Mouse (Mus musculus): ENCODE results near the gene Fgfr2. TPM values are rescaled to one million over a fixed set of nuclear protein-coding genes. Genes with fewer than 3 reads are reported as not detected.

Gene Fgfr2
- polyA plus RNA-seq, 1 experiment from 2014 or later: 99.3 TPM

DNA sequence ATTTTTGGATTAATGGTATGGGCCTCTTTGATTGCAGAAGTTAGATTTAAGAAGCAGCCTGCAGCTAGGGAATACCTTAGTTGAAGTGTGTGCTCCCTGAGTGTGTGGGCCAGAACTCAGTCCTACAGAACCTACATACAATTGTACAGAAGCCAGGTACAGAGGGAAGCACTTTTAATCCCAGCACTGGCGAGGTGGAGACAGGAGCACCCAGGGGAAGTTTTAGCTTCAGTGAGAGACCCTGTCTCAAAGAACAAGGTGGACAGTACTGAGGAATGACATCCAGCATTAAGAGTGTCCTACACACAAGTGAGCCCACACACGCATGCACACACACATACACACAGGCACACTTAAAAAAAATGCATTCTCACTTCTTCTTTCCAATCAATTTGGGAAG is 2545.1 kb downstream of the Fgfr2 start:
- 89% methylated on average over 2 of the region's 2 CpGs for WGBS
- H3K4me3 ChIP-seq: no peak overlapping the region
- H3K27me3 ChIP-seq (ENCODE audit: low read depth, poor library complexity, severe bottlenecking): no peaks in the 10 kb centered on the region
- no peaks in the 10 kb centered on the region for H3K36me3 ChIP-seq
- no peak overlapping the region for H3K27ac ChIP-seq (replicated peaks)
- peaks cover 16% of the 10 kb centered on the region for H3K4me1 ChIP-seq
- H3K9me3 ChIP-seq (replicated peaks): no peaks in the 10 kb centered on the region
- no peak for DNase-seq (ENCODE audit: low spot score)

DNA sequence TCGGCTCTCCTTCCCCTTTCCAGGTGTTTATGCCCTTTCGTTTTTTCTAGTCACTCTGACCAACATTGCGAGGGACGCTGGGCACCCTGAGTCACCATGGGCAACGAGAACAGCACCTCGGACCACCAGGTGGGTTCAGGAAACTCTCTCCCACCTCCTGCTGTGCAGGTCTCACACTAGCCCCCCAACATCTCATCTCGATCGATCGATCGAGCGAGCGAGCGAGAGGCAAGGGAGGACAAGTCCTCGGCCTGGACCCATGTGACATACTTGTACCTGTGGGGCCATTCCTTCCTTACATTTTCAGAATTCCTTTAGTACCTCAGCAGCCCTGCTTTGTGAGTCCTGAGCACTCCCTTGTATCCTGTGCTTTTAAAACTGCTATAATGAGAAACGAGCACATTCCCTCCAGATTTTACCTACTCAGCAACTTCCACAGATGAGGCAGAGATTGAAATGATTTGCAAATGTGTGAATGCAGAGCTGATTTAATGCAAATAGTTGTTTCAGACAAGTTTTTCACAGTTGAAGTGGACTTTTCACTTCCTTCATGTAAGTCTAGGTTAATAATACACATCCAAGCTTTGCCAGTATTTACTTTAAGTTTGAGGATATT is 2545.7 kb downstream of the Fgfr2 start, which contains the start of gene Tacc2:
Gene Tacc2, plus strand, starts transcription at position 51 of the 616 bp plus-strand sequence.
- no peak within 1 kb of the TSS for H3K27ac ChIP-seq (replicated peaks)
- no peak for DNase-seq (ENCODE audit: low spot score)
- H3K4me3 ChIP-seq: no peak within 1 kb of the TSS

DNA sequence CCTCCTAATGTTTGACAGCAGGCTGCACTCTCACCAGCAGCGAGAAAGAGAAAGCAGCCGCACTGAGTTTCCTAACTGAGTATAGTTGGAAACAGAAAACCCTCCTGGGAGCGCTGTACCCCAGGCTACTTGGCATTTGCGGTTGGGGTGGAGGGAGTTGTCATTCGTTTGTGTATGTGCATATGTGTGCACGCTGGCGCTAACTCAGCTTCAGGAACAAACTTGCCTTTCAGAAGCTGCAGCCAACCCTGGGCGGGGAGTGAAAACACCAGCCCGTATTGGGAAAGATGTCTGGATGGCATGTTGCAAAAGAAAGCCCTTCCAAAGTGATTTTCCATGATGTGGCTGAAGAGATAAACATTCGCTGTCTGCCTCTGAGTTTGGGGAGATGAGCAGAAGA is 2546.2 kb downstream of the Fgfr2 start:
- Histone ChIP-seq H3K36me3 (no peaks in the 10 kb centered on the region), H3K27ac (replicated peaks) (no peak overlapping the region), H3K4me3 (no peak overlapping the region), H3K9me3 (replicated peaks) (no peaks in the 10 kb centered on the region), H3K4me1 (peaks cover 16% of the 10 kb centered on the region), H3K27me3 (ENCODE audit: low read depth, poor library complexity, severe bottlenecking) (no peaks in the 10 kb centered on the region)
- DNase-seq (ENCODE audit: low spot score): no peak
- WGBS: 39% methylated on average over 10 of the region's 10 CpGs

More for the DNA sequence above, 2545.7 kb downstream of the Fgfr2 start, which contains the start of gene Tacc2:
- Histone ChIP-seq H3K36me3 (no peaks in the 10 kb centered on the region), H3K9me3 (replicated peaks) (no peaks in the 10 kb centered on the region), H3K4me1 (peaks cover 16% of the 10 kb centered on the region), H3K27me3 (ENCODE audit: low read depth, poor library complexity, severe bottlenecking) (no peaks in the 10 kb centered on the region)
- 50% methylated on average over 15 of the region's 15 CpGs for WGBS

DNA sequence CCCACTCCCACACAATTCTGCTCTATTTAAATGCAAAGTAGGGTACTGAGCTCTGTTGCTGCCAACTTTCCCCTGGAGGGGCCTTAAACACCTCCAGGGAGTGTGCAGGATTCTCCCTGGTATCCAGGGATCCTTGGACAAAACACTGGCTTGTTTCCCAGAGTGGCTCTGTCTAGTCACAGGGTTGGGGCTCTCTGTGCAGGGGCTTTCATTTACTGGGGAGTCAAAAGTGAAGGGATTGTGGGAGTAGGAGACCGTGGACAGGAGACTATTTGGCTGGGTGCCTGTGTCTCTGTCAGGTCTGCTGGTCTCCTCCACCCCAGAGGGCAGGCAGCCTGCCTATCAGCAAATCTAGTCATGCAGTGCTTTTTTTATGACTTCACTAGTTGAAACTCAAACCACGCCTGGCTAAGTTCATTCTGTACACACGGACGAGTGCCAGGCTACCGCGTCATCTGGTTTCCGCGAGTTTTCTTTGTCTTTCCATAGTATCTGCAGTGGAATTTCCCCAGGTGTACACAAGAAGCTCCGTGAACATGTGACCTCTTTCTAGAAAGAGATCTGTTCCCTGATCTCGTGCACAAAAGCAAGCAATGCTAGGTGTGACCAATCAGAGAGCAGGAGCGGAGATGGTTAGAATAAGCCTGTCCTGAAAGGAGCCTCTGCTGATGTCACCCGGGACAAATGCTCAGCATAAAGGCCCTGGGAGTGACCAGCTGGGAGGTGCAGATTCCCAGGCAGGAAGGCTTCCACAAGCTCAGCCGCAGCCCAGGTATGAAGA is 2548.7 kb downstream of the Fgfr2 start:
- Histone ChIP-seq H3K27ac (replicated peaks) (no peak overlapping the region), H3K9me3 (replicated peaks) (no peaks in the 10 kb centered on the region), H3K4me1 (peaks cover 19% of the 10 kb centered on the region), H3K27me3 (ENCODE audit: low read depth, poor library complexity, severe bottlenecking) (no peaks in the 10 kb centered on the region), H3K4me3 (no peak overlapping the region), H3K36me3 (no peaks in the 10 kb centered on the region)
- 72% methylated on average over 13 of the region's 13 CpGs for WGBS
- DNase-seq (ENCODE audit: low spot score): no peak

DNA sequence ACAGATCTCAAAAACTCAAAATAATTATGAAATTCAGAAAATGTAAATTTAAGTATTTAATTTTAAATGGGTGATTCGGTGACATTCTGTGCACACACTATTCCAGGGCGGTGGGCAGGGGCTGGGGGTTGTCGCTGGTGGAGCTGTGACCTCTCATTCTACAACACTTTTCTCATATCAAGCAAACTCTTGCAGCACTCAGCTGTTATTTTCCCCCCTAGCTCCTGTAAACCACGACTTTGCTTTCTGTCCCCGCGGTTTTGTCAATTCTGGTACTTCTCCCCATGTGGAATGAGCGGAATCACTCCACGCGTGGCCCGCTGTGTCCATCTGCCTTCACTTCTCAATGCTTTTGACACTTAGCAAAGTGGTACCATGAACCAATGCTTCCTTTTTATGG is 2549.4 kb downstream of the Fgfr2 start:
- no peaks in the 10 kb centered on the region for H3K27me3 ChIP-seq (ENCODE audit: low read depth, poor library complexity, severe bottlenecking)
- H3K36me3 ChIP-seq: no peaks in the 10 kb centered on the region
- no peak overlapping the region for H3K27ac ChIP-seq (replicated peaks)
- no peak for DNase-seq (ENCODE audit: low spot score)
- no peak overlapping the region for H3K4me3 ChIP-seq
- peaks cover 19% of the 10 kb centered on the region for H3K4me1 ChIP-seq
- no peaks in the 10 kb centered on the region for H3K9me3 ChIP-seq (replicated peaks)
- WGBS: 95% methylated on average over 10 of the region's 10 CpGs

DNA sequence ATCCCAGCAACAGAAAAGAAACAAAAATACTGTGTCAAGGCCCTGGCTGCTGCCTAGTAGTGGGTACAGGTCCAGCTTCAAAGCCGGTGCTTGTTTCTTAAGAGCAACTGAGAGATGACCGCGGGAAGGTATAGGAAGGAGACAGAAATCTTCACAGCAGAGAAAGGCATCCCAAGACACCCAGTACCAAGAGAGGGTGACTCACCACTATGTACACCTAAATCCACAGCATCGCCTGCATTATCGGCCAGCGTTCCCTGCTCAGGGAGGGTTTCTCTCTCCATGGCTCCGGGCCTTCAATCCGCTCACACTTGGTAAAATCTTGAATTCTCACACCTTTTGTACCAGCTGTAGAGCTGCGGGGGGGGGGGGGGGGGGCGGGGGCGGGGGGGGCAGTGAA is 2550.3 kb downstream of the Fgfr2 start, which contains the start of gene Nsmce4a:
Gene Nsmce4a, minus strand, starts transcription at position 298 of the 400 bp plus-strand sequence.
- H3K27ac ChIP-seq (replicated peaks): no peak within 1 kb of the TSS
- H3K4me3 ChIP-seq: no peak within 1 kb of the TSS
- H3K9me3 ChIP-seq (replicated peaks): no peaks in the 10 kb centered on the region
- no peaks in the 10 kb centered on the region for H3K27me3 ChIP-seq (ENCODE audit: low read depth, poor library complexity, severe bottlenecking)
- DNase-seq (ENCODE audit: low spot score): no peak
- whole genome bisulfite sequencing: 78% methylated on average over 10 of the region's 11 CpGs
- peaks cover 19% of the 10 kb centered on the region for H3K4me1 ChIP-seq
- no peaks in the 10 kb centered on the region for H3K36me3 ChIP-seq

DNA sequence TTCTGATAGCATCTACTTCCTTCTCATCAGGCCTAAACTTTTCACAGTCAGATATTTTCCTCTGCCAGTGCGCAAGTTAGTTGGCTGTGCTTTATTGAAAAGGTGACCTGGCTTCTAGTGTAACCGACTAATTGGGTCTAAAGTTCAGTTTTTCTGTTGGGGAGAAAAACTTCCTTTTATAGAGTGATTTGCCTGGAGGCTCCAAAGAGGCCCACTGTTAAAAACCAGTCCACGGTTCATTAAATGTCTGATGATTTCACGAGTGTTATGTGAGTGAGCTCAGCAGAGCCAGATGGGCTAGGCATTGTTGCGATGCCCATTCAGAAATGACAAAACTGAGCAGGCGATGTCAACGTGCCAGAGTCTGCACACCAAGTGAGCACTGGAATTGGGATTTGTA is 2552.7 kb downstream of the Fgfr2 start:
- H3K36me3 ChIP-seq: no peaks in the 10 kb centered on the region
- no peak for DNase-seq (ENCODE audit: low spot score)
- 77% methylated on average over 7 of the region's 7 CpGs for WGBS
- H3K27ac ChIP-seq (replicated peaks): no peak overlapping the region
- H3K9me3 ChIP-seq (replicated peaks): no peaks in the 10 kb centered on the region
- peaks cover 12% of the 10 kb centered on the region for H3K4me1 ChIP-seq
- H3K4me3 ChIP-seq: no peak overlapping the region
- no peaks in the 10 kb centered on the region for H3K27me3 ChIP-seq (ENCODE audit: low read depth, poor library complexity, severe bottlenecking)

DNA sequence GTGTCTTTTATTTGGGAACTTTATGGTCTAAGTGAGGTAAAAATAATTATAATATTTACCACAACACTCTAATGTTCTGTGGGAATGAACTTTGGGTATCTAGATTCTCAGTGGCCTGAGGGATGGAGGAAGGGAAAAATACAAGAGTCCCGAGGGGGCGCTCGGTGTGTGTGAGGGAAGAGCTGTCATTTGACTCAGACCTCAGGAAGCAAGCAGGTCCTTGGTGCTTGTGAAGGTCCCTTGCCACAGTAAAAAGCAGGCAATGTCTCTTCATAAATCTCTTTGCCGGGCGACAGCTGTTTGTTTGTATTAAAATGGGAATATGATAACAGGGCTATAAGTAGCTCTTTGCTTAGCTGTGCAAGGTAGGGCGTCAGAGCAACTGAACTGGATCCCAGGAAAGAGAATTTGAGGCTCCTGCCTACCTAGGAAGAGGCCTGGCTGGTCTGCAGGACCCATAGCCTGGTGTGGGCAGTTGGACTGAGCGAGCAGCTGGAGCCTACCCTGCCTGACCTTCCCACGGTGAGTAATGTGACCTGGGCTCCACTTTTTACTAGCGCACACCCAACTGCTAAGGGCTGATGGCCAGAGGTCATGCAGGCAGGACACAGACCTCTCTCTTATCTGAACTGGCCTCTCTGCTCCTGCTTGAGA is 2554.2 kb downstream of the Fgfr2 start:
- WGBS: 81% methylated on average over 9 of the region's 9 CpGs
- H3K9me3 ChIP-seq (replicated peaks): no peaks in the 10 kb centered on the region
- no peaks in the 10 kb centered on the region for H3K27me3 ChIP-seq (ENCODE audit: low read depth, poor library complexity, severe bottlenecking)
- H3K27ac ChIP-seq (replicated peaks): no peak overlapping the region
- peaks cover 3% of the 10 kb centered on the region for H3K4me1 ChIP-seq
- no peaks in the 10 kb centered on the region for H3K36me3 ChIP-seq
- no peak for DNase-seq (ENCODE audit: low spot score)
- no peak overlapping the region for H3K4me3 ChIP-seq

DNA sequence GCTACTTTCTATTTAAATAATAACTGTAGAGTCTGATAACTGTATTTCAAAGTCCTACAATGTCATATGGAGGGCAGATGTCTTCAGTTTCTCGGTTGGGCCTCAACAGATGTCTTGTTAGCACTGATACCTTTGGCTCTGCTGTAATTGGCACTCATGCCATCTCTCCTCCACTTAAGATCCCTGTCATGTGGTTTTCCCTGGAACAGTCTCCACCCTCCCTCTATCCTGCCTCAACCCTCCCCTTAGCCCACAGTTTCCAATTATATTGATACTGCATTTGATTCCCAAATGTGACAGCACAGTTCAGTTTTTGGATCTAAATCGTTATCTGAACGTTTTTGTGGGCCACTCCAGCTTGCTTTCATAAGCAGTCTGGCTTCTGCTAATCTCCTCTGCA is 2558.6 kb downstream of the Fgfr2 start:
- H3K9me3 ChIP-seq (replicated peaks): no peaks in the 10 kb centered on the region
- WGBS: 73% methylated on average over 3 of the region's 3 CpGs
- H3K4me3 ChIP-seq: no peak overlapping the region
- no peaks in the 10 kb centered on the region for H3K36me3 ChIP-seq
- no peak overlapping the region for H3K27ac ChIP-seq (replicated peaks)
- no peaks in the 10 kb centered on the region; the same call in 1 of the 2 replicates for H3K4me1 ChIP-seq
- no peaks in the 10 kb centered on the region for H3K27me3 ChIP-seq (ENCODE audit: low read depth, poor library complexity, severe bottlenecking)
- DNase-seq (ENCODE audit: low spot score): no peak

DNA sequence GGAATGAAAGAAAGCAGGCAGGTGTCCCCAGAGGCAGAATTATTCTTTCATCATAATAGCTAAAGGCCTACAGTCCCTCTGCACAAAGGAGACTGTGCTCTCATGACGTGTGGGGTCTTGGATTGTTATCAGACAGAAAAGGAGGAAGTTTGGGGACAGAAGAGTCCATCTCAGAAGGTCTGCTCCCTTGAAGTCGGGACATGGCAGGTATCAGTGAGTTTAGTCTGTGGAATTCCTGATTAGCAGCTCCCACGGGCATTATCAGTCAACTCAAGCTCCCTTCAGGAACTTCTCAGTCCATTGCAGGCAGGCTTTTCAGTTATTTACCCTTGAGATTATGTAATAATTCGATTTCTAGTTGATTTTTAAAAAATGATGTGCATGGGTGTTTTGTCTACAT is 2559.3 kb downstream of the Fgfr2 start:
- 78% methylated on average over 4 of the region's 4 CpGs for WGBS

DNA sequence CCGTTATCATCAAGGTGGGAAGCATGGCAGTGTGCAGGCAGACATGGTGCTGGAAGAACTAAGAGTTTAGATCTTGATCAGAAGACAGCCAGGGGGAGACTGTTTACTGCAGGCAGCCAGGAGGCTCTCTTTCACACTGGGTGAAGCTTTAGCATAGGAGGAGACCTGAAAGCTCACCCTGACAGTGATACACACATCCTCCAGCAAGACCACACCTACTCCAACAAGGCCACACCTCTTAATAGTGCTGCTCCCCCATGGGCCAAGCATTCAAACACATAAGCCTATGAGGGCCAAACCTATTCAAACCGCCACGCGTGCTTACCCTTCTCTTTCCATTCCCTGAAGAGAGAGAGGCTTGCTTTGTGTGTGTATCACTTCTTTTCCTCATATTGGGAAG is 2559.9 kb downstream of the Fgfr2 start:
- H3K9me3 ChIP-seq (replicated peaks): no peaks in the 10 kb centered on the region
- H3K27ac ChIP-seq (replicated peaks): no peak overlapping the region
- no peaks in the 10 kb centered on the region for H3K4me1 ChIP-seq
- H3K4me3 ChIP-seq: no peak overlapping the region
- no peak for DNase-seq (ENCODE audit: low spot score)
- no peaks in the 10 kb centered on the region for H3K36me3 ChIP-seq
- 91% methylated on average over 4 of the region's 4 CpGs for WGBS
- H3K27me3 ChIP-seq (ENCODE audit: low read depth, poor library complexity, severe bottlenecking): no peaks in the 10 kb centered on the region

More for the DNA sequence above, 2559.3 kb downstream of the Fgfr2 start:
- DNase-seq (ENCODE audit: low spot score): no peak
- H3K4me1 ChIP-seq: no peaks in the 10 kb centered on the region
- H3K4me3 ChIP-seq: no peak overlapping the region
- no peaks in the 10 kb centered on the region for H3K9me3 ChIP-seq (replicated peaks)
- no peaks in the 10 kb centered on the region for H3K27me3 ChIP-seq (ENCODE audit: low read depth, poor library complexity, severe bottlenecking)
- no peaks in the 10 kb centered on the region for H3K36me3 ChIP-seq
- H3K27ac ChIP-seq (replicated peaks): no peak overlapping the region

DNA sequence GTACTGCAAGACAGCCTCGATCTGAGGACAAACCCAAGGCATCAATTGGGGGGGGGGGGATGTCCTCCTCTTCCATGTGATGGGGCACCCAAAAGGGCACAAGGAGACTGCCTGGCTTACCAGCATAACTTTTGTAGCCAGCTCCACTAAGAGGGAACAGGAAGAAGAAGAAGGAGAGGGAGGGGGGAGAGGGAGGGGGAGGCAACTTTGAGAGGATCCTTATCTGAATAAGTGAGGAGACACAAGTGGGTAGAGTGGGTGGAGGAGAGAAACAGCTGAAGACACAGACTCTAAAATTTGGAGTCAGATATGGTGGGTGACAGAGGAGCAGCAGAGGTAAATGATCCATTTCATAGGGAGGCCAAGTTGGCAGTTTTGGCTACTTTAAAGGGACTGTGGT is 2562.2 kb downstream of the Fgfr2 start:
- H3K9me3 ChIP-seq (replicated peaks): no peaks in the 10 kb centered on the region
- no peak for DNase-seq (ENCODE audit: low spot score)
- WGBS: 85% methylated on average over 1 of the region's 1 CpGs
- no peak overlapping the region for H3K27ac ChIP-seq (replicated peaks)
- H3K4me1 ChIP-seq: no peaks in the 10 kb centered on the region
- H3K36me3 ChIP-seq: no peaks in the 10 kb centered on the region
- H3K4me3 ChIP-seq: no peak overlapping the region
- no peaks in the 10 kb centered on the region for H3K27me3 ChIP-seq (ENCODE audit: low read depth, poor library complexity, severe bottlenecking)

DNA sequence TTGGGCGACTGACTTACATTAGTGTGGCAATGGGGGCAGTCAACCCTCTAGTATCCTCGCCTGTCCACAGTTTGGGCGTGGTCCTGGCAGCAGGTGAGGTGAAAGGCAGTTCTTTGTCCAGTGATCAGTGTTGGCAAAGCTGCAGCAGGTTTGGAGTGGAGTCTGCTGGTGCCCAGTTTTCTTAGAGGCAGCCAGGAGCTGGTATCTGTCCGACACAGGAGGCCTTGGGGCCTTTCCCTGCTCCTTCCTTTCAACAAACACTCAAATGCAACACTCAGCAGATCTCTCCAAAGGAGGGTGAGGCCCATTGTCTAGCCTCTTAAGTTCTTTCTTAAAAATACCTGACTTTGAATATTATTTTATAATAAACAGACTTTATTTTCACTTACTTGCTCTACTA is 2564.6 kb downstream of the Fgfr2 start:
- no peak overlapping the region for H3K4me3 ChIP-seq
- H3K36me3 ChIP-seq: no peaks in the 10 kb centered on the region
- peaks cover 9% of the 10 kb centered on the region for H3K4me1 ChIP-seq
- H3K27me3 ChIP-seq (ENCODE audit: low read depth, poor library complexity, severe bottlenecking): 0 out of 2 replicates have a peak, but pooled peaks cover 10% of the 10 kb centered on the region
- no peaks in the 10 kb centered on the region for H3K9me3 ChIP-seq (replicated peaks)
- H3K27ac ChIP-seq (replicated peaks): no peak overlapping the region
- 77% methylated on average over 4 of the region's 4 CpGs for WGBS
- DNase-seq (ENCODE audit: low spot score): no peak
